Mouse (Mus musculus) NIH3T3 (cell line): ENCODE measurements around the gene Lexm.

Source experiments
- DNase-seq: peaks from one replicate; pipeline ENCODE4 v3.0.0-alpha.2; 2012; ENCODE audit warnings: low read depth

Lexm gene

GRCm38 (mm10) chr4:106581865-106582204 is 35.2 kb downstream of the Lexm start:
- DNase-seq, result no peak

- no peak for DNase-seq
Observed at GRCm38 (mm10) chr4:106581176-106581864, 35.7 kb downstream of the Lexm start.

GRCm38 (mm10) chr4:106577511-106577910 is 39.5 kb downstream of the Lexm start:
- no peak for DNase-seq

- DNase-seq, result no peak
Observed at GRCm38 (mm10) chr4:106575022-106575421, 42.0 kb downstream of the Lexm start.

GRCm38 (mm10) chr4:106571081-106571724 is 45.8 kb downstream of the Lexm start:
- no peak for DNase-seq

GRCm38 (mm10) chr4:106569680-106570079 is 47.4 kb downstream of the Lexm start:
- DNase-seq, result no peak

- peak; percentile 59 for DNase-seq
Observed at GRCm38 (mm10) chr4:106564161-106564560, 52.9 kb downstream of the Lexm start.

GRCm38 (mm10) chr4:106562837-106563790 is 53.9 kb downstream of the Lexm start:
- peak; percentile 55 for DNase-seq

- peak; percentile 26 for DNase-seq
Observed at GRCm38 (mm10) chr4:106562006-106562405, 55.0 kb downstream of the Lexm start.

GRCm38 (mm10) chr4:106560846-106561781 is 55.9 kb downstream of the Lexm start, which contains the start of gene Dhcr24:
Gene Dhcr24 (plus strand): TSS chr4:106561038.
- peak; percentile 98 for DNase-seq

- no peak for DNase-seq
Observed at GRCm38 (mm10) chr4:106560213-106560845, 56.7 kb downstream of the Lexm start.

GRCm38 (mm10) chr4:106559343-106560212 is 57.5 kb downstream of the Lexm start:
- no peak for DNase-seq

GRCm38 (mm10) chr4:106557978-106558377 is 59.1 kb downstream of the Lexm start:
- no peak for DNase-seq

- no peak for DNase-seq
Observed at GRCm38 (mm10) chr4:106557262-106557661, 59.8 kb downstream of the Lexm start.

GRCm38 (mm10) chr4:106550516-106551166 is 66.4 kb downstream of the Lexm start:
- peak; percentile 28 for DNase-seq

GRCm38 (mm10) chr4:106548113-106548512 is 68.9 kb downstream of the Lexm start:
- DNase-seq, result no peak

GRCm38 (mm10) chr4:106546896-106547295 is 70.1 kb downstream of the Lexm start:
- no peak for DNase-seq

GRCm38 (mm10) chr4:106545817-106546373 is 71.1 kb downstream of the Lexm start:
- DNase-seq, result peak; percentile 13

GRCm38 (mm10) chr4:106542211-106542610 is 74.8 kb downstream of the Lexm start:
- no peak for DNase-seq
